Mouse (Mus musculus) intestine, embryonic 14.5 days (tissue): ENCODE data around the gene Cep85l. TPM values are rescaled to one million over a fixed set of nuclear protein-coding genes. Genes with fewer than 3 reads are reported as not detected.

Source experiments
- ATAC-seq: fragments of 200-750 bp; cut with Nextera tagmentation; replicated peaks from 2 replicates; pipeline ENCODE4 v1.8.0; 2017; ENCODE audit warnings: low read depth, moderate number of reproducible peaks, moderate TSS enrichment, moderate library complexity; ENCODE audit not compliant: low FRiP score, low TSS enrichment
- DNase-seq: peaks from one replicate; pipeline ENCODE4 v3.0.0-alpha.2; 2018; ENCODE audit warnings: low spot score
- H3K27ac ChIP-seq: fragments of 300-500 bp; sonication (generic); 2 replicates; pipeline ENCODE4 v1.5.1; 2014; ENCODE audit warnings: low read depth, mild to moderate bottlenecking, control low read depth
- H3K27me3 ChIP-seq: fragments of 300-500 bp; sonication (generic); replicated peaks from 2 replicates; pipeline ENCODE4 v1.6.1; 2014; ENCODE audit warnings: low read length, control low read depth; ENCODE audit not compliant: control insufficient read depth, insufficient read depth
- H3K36me3 ChIP-seq: fragments of 300-500 bp; sonication (generic); 2 replicates; pipeline ENCODE4 v1.6.1; 2014; ENCODE audit warnings: low read length, control low read depth; ENCODE audit not compliant: control insufficient read depth, insufficient read depth
- H3K4me1 ChIP-seq: fragments of 300-500 bp; sonication (generic); replicated peaks from 2 replicates; pipeline ENCODE4 v1.6.1; 2014; ENCODE audit warnings: low read length, control low read depth, mixed read lengths; ENCODE audit not compliant: control insufficient read depth, insufficient read depth
- H3K4me2 ChIP-seq: fragments of 300-500 bp; sonication (generic); 2 replicates; pipeline ENCODE4 v1.6.1; 2014; ENCODE audit warnings: low read length
- H3K4me3 ChIP-seq: fragments of 300-500 bp; sonication (generic); 2 replicates; pipeline ENCODE4 v1.5.1; 2014; ENCODE audit warnings: low read depth, low read length, control low read depth, mixed read lengths
- H3K9ac ChIP-seq: fragments of 300-500 bp; sonication (generic); 2 replicates; pipeline ENCODE4 v1.6.1; 2014; ENCODE audit warnings: mild to moderate bottlenecking, low read length
- H3K9me3 ChIP-seq: fragments of 300-500 bp; sonication (generic); 2 replicates; pipeline ENCODE4 v1.6.1; 2016; ENCODE audit warnings: low read length, control low read depth; ENCODE audit not compliant: control insufficient read depth
- WGBS: fragments of 180-500 bp; shearing (Covaris S2); extraction: QIAGEN DNeasy Blood & Tissue Kit; methylation state at CpG from one replicate; pipeline ENCODE4 v1.1.7; 2014; 5-methylcytosine and 5-hydroxymethylcytosine counted together
- polyA plus RNA-seq: library from polyadenylated mRNA; unstranded; fragments of >200 nt; fragmentation: Nextera tagmentation; extraction: Ambion mirVana; gene quantifications from 2 replicates; pipeline ENCODE4 v1.2.1, GENCODE M21; 2014

Gene Cep85l
- polyA plus RNA-seq, 1 experiment from 2014 or later, result 7.0 TPM

DNA sequence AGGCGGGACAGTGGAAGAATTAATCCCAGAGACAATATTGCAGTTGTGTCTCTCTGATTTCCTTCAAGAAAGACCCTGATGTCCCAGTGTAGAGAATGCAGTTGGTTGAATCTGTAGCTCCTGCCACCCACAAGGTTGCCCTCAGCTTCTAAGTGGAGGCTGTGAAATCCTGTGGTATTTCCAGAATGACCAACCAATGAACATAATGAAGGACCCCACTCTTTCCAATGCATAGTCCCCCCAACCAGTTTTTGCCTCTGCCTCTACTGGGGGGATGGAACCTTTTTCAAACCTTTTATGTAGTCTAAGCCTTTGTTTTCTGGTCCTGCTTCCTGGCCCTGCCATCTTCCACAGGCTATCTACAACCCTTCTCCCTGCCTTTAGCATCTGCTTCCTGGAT, 5.1 kb upstream of the Cep85l start:
- WGBS, result 87% methylated on average over 1 of the region's 1 CpGs

GRCm38 (mm10) chr10:53382696-53383365, 3.1 kb upstream of the Cep85l start:
- DNase-seq, result no peak
- Histone ChIP-seq H3K4me2 (no peak overlapping the region), H3K27me3 (no peaks in the 10 kb centered on the region), H3K27ac (no peak overlapping the region), H3K4me3 (no peak overlapping the region), H3K9me3 (no peaks in the 10 kb centered on the region), H3K36me3 (no peaks in the 10 kb centered on the region), H3K9ac (no peak overlapping the region), H3K4me1 (no peaks in the 10 kb centered on the region)
- 67% methylated on average over 7 of the region's 7 CpGs for WGBS
- ATAC-seq, result no peak

More for the DNA sequence above, 5.1 kb upstream of the Cep85l start:
- H3K9me3 ChIP-seq, result no peaks in the 10 kb centered on the region
- H3K4me3 ChIP-seq, result no peak overlapping the region
- ATAC-seq (no peak), DNase-seq (no peak)
- H3K27me3 ChIP-seq, result no peaks in the 10 kb centered on the region
- no peak overlapping the region for H3K27ac ChIP-seq
- no peak overlapping the region for H3K4me2 ChIP-seq
- no peaks in the 10 kb centered on the region for H3K4me1 ChIP-seq
- H3K36me3 ChIP-seq, result no peaks in the 10 kb centered on the region
- no peak overlapping the region for H3K9ac ChIP-seq

DNA sequence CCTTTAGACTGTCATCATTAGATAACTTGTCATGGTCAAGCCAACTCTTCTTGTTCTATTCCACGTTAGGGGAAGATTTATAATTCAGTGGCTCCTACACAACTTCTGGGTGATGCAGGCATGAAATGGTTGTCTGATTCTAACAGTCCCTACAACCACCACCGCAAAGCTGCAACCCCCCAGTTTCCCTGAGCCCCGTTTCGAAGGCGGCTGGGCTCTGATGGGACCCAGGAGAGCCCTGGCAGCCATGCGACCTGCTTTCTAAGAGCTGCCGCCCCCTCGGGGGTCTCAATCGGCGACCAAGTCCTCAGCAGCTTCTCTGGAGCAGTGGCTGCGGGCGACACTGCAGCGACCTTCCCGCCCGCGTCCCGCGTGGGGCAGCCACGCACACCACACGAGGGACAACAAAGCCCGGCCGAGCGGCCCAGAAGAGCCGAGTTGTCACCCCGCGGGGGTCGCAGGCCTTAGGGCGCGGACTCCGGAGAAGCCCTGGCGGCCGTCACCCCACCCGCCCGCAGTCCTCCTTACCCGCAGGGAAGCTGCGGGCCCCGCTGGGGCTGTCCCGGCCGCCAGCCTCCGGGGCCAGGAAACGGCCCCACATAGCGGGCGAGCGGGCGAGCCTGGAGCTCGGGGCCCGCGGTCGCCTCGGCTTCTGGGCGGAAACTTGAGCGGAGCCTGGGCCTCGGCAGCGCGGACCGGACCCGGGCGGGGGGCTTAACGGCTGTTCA, 602 bp downstream of the Cep85l start:
- ATAC-seq (peak; percentile 91), DNase-seq (peak; percentile 78)
- H3K27ac ChIP-seq, result peak overlapping the region; percentile 98
- H3K9me3 ChIP-seq, result no peaks in the 10 kb centered on the region
- peak overlapping the region; percentile 72 for H3K4me2 ChIP-seq
- H3K4me3 ChIP-seq, result peak overlapping the region; percentile 82
- H3K9ac ChIP-seq, result peak overlapping the region; percentile 95
- WGBS, result under 1% methylated on average over 43 of the region's 59 CpGs
- peaks cover 4% of the 10 kb centered on the region; the same call in 1 of the 2 replicates for H3K4me1 ChIP-seq
- H3K36me3 ChIP-seq, result no peaks in the 10 kb centered on the region
- H3K27me3 ChIP-seq, result no peaks in the 10 kb centered on the region

GRCm38 (mm10) chr10:53378296-53378695, 1.5 kb downstream of the Cep85l start:
- WGBS, result 72% methylated on average over 6 of the region's 6 CpGs
- H3K4me3 ChIP-seq, result peak overlapping the region; percentile 82
- peaks cover 4% of the 10 kb centered on the region; the same call in 1 of the 2 replicates for H3K4me1 ChIP-seq
- H3K4me2 ChIP-seq, result peak overlapping the region; percentile 72
- no peak for DNase-seq
- peak overlapping the region; percentile 95 for H3K9ac ChIP-seq
- ATAC-seq, result no peak
- no peaks in the 10 kb centered on the region for H3K27me3 ChIP-seq
- H3K27ac ChIP-seq, result no peak overlapping the region
- 0 out of 2 replicates have a peak, but pooled peaks cover 5% of the 10 kb centered on the region for H3K9me3 ChIP-seq
- H3K36me3 ChIP-seq, result no peaks in the 10 kb centered on the region

GRCm38 (mm10) chr10:53377096-53377495, 2.7 kb downstream of the Cep85l start:
- H3K4me1 ChIP-seq, result peaks cover 4% of the 10 kb centered on the region; the same call in 1 of the 2 replicates
- no peaks in the 10 kb centered on the region for H3K36me3 ChIP-seq
- peaks cover 10% of the 10 kb centered on the region; the same call in 1 of the 2 replicates for H3K9me3 ChIP-seq
- H3K4me3 ChIP-seq, result no peak overlapping the region
- H3K27ac ChIP-seq, result no peak overlapping the region
- no peak overlapping the region for H3K9ac ChIP-seq
- H3K27me3 ChIP-seq, result no peaks in the 10 kb centered on the region
- no peak for ATAC-seq
- no peak for DNase-seq
- H3K4me2 ChIP-seq, result peak overlapping the region; percentile 33; the same call in 1 of the 2 replicates

DNA sequence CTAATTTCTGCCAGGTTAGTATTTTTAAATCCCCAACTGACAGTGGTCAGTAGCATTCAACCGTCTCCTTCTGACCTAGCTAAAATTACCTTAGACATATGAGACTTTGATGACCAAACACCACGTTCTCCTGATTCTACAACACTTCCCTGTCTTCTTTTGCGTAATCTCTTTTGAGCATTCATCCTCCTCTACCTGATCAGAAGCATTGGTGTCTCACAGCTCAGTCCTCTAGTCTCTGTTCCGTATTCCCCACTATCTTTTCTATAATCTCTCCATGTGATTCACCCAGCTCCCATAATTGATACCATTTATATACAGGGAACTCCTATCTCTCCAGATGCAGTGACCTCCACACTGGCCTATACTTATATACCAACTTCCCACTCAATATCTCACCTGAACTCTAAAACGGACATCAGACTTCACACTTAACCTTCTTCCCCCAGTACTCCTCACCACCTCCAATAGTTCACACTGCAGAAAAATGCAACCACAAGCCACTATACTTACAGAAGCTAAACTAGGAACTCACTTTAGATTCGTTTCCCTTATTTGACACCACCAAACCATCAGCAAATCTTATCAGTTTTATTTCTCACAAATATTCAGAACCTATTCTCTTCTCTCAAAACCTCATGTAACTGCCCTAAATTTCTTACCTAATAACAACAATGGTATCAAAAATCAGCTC, 5.7 kb downstream of the Cep85l start:
- Histone ChIP-seq H3K27me3 (no peaks in the 10 kb centered on the region), H3K9me3 (peaks cover 24% of the 10 kb centered on the region), H3K4me3 (no peak overlapping the region), H3K36me3 (no peaks in the 10 kb centered on the region), H3K27ac (no peak overlapping the region), H3K4me2 (no peak overlapping the region), H3K9ac (no peak overlapping the region), H3K4me1 (peaks cover 4% of the 10 kb centered on the region; the same call in 1 of the 2 replicates)
- 91% methylated on average over 6 of the region's 6 CpGs for WGBS
- DNase-seq (no peak), ATAC-seq (no peak)

- Histone ChIP-seq H3K9me3 (peaks cover 16% of the 10 kb centered on the region), H3K27me3 (no peaks in the 10 kb centered on the region), H3K4me3 (no peak overlapping the region), H3K36me3 (no peaks in the 10 kb centered on the region), H3K4me1 (no peaks in the 10 kb centered on the region), H3K9ac (no peak overlapping the region), H3K4me2 (no peak overlapping the region), H3K27ac (no peak overlapping the region)
- 94% methylated on average over 2 of the region's 2 CpGs for WGBS
- no peak for ATAC-seq
- DNase-seq, result no peak
These were observed 12.5 kb downstream of the Cep85l start for GRCm38 (mm10) chr10:53367265-53367664.

- H3K36me3 ChIP-seq, result no peaks in the 10 kb centered on the region
These were observed 15.4 kb downstream of the Cep85l start for GRCm38 (mm10) chr10:53364311-53364710.

More at GRCm38 (mm10) chr10:53364311-53364710, 15.4 kb downstream of the Cep85l start:
- Histone ChIP-seq H3K27ac (no peak overlapping the region), H3K4me3 (no peak overlapping the region), H3K27me3 (no peaks in the 10 kb centered on the region), H3K4me1 (0 out of 2 replicates have a peak, but pooled peaks cover 2% of the 10 kb centered on the region), H3K9me3 (no peaks in the 10 kb centered on the region), H3K9ac (no peak overlapping the region), H3K4me2 (no peak overlapping the region)
- DNase-seq (no peak), ATAC-seq (no peak)
